Mouse (Mus musculus) forebrain, embryonic 11.5 days (tissue): Measurements from ENCODE around the gene Fam149a. TPM values are rescaled to one million over a fixed set of nuclear protein-coding genes. Genes with fewer than 3 reads are reported as not detected.
"Not testable (repeated sequence)": the region's sequence is repeated elsewhere in the genome, so short reads cannot be mapped to it uniquely, and the experiment has no call there.

Source experiments
- ATAC-seq: fragments of 200-750 bp; cut with Nextera tagmentation; replicated peaks from 2 replicates; pipeline ENCODE4 v1.8.0; 2017; ENCODE audit warnings: moderate TSS enrichment; ENCODE audit not compliant: low FRiP score
- DNase-seq: peaks from one replicate; pipeline ENCODE4 v3.0.0-alpha.2; 2017; ENCODE audit warnings: low spot score
- H3K27ac ChIP-seq: fragments of 300-500 bp; sonication (generic); 2 replicates; pipeline ENCODE4 v1.5.1; 2014; ENCODE audit warnings: low read depth, low read length
- H3K27me3 ChIP-seq: fragments of 300-500 bp; sonication (generic); 2 replicates; pipeline ENCODE4 v1.6.1; 2014; ENCODE audit warnings: mild to moderate bottlenecking, low read length, mixed read lengths; ENCODE audit not compliant: control insufficient read depth, insufficient read depth
- H3K36me3 ChIP-seq: fragments of 300-500 bp; sonication (generic); 2 replicates; pipeline ENCODE4 v1.6.1; 2014; ENCODE audit warnings: mild to moderate bottlenecking, low read length, moderate library complexity, mixed read lengths; ENCODE audit not compliant: control insufficient read depth, insufficient read depth
- H3K4me1 ChIP-seq: fragments of 300-500 bp; sonication (generic); replicated peaks from 2 replicates; pipeline ENCODE4 v1.6.1; 2014; ENCODE audit warnings: low read length, mixed read lengths; ENCODE audit not compliant: control insufficient read depth, insufficient read depth
- H3K4me2 ChIP-seq: fragments of 300-500 bp; sonication (generic); 2 replicates; pipeline ENCODE4 v1.6.1; 2014; ENCODE audit warnings: low read depth, mild to moderate bottlenecking, low read length, moderate library complexity, mixed read lengths; ENCODE audit not compliant: severe bottlenecking
- H3K4me3 ChIP-seq: fragments of 300-500 bp; sonication (generic); 2 replicates; pipeline ENCODE4 v1.5.1; 2014; ENCODE audit warnings: low read depth, low read length
- H3K9ac ChIP-seq: fragments of 300-500 bp; sonication (generic); 2 replicates; pipeline ENCODE4 v1.6.1; 2014; ENCODE audit warnings: low read length
- H3K9me3 ChIP-seq: fragments of 300-500 bp; sonication (generic); 2 replicates; pipeline ENCODE4 v1.6.1; 2016; ENCODE audit warnings: low read length, mixed read lengths; ENCODE audit not compliant: control insufficient read depth
- WGBS: fragments of 180-500 bp; shearing (Covaris S2); extraction: QIAGEN DNeasy Blood & Tissue Kit; methylation state at CpG from one replicate; pipeline ENCODE4 v1.1.7; 2014; 5-methylcytosine and 5-hydroxymethylcytosine counted together
- polyA plus RNA-seq: library from polyadenylated mRNA; unstranded; fragments of >200 nt; fragmentation: Nextera tagmentation; extraction: Ambion mirVana; gene quantifications from 2 replicates; pipeline ENCODE4 v1.2.1, GENCODE M21; 2014

Fam149a gene
- polyA plus RNA-seq, 1 experiment from 2014 or later, result 9.5 TPM

DNA sequence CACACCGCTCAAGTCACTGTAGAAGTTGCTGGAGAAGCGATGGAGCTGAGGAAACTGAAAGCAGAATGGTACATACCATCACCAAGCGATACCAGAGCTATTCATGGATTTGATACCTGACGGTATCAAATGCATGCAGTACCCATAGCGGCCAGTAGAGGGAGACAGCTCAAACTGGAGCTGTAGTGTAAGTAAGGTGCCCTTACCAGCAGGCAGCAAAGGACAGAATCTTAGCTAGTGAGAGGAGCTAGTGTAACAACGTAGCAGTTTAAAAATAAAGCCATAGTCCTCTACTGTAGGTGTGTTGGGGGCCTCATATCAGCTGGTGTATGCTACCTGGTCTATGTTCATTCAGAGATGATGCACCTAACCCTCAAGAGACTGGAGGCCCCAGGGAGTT, 37.1 kb downstream of the Fam149a start:
- DNase-seq, result peak; percentile 86
- ATAC-seq, result peak; percentile 67
- WGBS, result 17% methylated on average over 6 of the region's 6 CpGs
- Histone ChIP-seq H3K9ac (no peak overlapping the region), H3K4me1 (no peaks in the 10 kb centered on the region), H3K9me3 (no peaks in the 10 kb centered on the region), H3K4me2 (no peak overlapping the region), H3K27me3 (no peaks in the 10 kb centered on the region), H3K4me3 (no peak overlapping the region), H3K36me3 (no peaks in the 10 kb centered on the region), H3K27ac (no peak overlapping the region)

DNA sequence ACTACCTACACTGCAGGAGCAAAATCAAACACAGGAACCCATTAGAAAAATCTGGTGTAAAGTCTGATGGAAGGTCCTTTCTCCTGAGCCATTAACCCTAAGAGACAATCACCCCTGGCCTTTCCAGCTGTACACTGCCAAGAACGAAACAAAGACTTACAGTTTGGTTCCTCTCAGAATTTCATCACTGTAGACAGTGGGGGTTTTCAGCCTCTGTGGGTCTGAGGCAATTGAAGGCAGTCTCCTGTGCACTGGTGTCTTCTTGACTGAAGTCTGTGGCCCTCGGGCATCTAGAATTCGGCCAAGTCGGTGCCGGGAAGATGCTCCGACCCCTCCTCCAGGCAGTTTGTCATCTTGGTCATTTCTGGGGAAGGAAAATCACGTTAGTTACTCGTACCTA, 37.8 kb downstream of the Fam149a start:
- 89% methylated on average over 8 of the region's 8 CpGs for WGBS
- Histone ChIP-seq H3K27me3 (no peaks in the 10 kb centered on the region), H3K9me3 (no peaks in the 10 kb centered on the region), H3K4me2 (no peak overlapping the region), H3K4me3 (no peak overlapping the region), H3K36me3 (no peaks in the 10 kb centered on the region), H3K4me1 (no peaks in the 10 kb centered on the region), H3K27ac (no peak overlapping the region), H3K9ac (no peak overlapping the region)
- ATAC-seq (no peak), DNase-seq (no peak)

DNA sequence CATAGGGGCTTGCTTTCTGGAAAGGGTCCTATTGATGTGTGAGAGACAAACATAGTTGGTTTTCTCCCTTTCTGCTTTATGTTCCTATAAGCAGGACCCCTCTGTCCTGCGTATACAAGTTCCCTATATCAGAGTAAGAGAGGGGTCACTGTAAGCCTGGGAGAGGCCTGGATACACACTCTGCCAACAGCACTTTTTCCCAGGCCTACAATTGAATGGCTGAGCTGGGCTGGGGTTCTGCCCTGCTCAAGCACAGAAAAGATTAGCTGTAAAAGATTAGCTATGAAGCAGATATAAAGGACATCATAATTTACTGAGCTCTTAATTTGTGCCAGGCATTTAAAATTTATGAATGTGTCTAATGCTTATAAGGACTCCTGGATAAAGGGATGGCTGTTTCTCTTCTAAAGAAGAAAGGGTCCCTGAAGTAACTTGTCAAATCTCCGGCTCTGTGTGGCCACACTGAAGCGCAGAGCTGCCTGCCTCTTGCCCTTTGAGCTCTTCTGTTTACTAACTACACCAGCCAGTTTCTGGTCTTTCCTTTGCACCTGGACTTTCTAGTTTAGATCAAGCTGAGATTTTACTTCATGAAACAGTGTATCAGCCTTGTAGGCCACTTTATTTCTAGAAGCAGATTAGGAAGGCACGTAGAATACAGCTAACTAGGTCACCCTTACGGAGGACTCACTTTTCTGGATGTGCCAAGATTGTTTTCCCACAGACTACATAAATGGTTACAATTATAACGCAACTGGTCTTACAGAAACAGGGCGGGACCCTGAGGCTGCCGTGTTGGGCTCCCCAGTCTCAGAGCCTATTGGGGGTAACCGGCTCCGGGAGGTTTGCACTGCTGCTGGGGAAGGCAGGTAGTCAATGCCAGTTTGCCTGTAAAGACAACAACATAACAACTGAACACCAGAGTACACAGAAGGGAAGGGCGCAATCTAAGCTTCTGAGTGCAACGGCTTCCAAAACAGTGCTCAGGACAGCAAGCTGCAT, 40.2 kb downstream of the Fam149a start:
- Histone ChIP-seq H3K4me3 (no peak overlapping the region), H3K4me2 (no peak overlapping the region), H3K9me3 (no peaks in the 10 kb centered on the region), H3K27me3 (no peaks in the 10 kb centered on the region), H3K4me1 (no peaks in the 10 kb centered on the region), H3K36me3 (no peaks in the 10 kb centered on the region), H3K9ac (no peak overlapping the region), H3K27ac (no peak overlapping the region)
- no peak for ATAC-seq
- no peak for DNase-seq
- WGBS, result 90% methylated on average over 12 of the region's 12 CpGs

DNA sequence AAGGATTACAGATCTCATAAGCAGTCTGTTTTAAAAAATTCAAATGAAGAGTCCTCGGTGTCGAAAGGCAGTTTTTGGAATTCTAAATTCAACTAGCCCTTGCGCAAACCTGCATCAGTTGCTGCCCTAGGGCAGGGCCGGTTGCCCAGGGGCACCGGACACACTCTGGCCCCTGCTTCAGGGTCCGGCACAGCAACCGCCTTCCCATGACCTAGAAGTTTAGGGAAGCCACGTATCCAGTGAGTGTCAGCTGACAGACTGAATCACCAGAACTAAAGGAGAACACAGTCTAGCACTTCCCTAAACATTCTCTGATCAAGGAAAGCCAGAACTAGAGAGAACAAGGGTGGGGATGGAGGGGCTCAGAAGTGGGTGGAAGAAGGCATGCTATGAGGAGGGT, 48.6 kb downstream of the Fam149a start:
- H3K9me3 ChIP-seq, result no peaks in the 10 kb centered on the region
- H3K27ac ChIP-seq, result no peak overlapping the region
- H3K9ac ChIP-seq, result peak overlapping the region; percentile 67
- peak; percentile 48; the same call in 1 of the 2 replicates for ATAC-seq
- peak overlapping the region; percentile 91 for H3K4me2 ChIP-seq
- DNase-seq, result no peak
- peak overlapping the region; percentile 62 for H3K4me3 ChIP-seq
- H3K27me3 ChIP-seq, result peaks cover 2% of the 10 kb centered on the region; the same call in 1 of the 2 replicates
- H3K4me1 ChIP-seq, result no peaks in the 10 kb centered on the region
- WGBS, result 3% methylated on average over 8 of the region's 8 CpGs
- H3K36me3 ChIP-seq, result no peaks in the 10 kb centered on the region

DNA sequence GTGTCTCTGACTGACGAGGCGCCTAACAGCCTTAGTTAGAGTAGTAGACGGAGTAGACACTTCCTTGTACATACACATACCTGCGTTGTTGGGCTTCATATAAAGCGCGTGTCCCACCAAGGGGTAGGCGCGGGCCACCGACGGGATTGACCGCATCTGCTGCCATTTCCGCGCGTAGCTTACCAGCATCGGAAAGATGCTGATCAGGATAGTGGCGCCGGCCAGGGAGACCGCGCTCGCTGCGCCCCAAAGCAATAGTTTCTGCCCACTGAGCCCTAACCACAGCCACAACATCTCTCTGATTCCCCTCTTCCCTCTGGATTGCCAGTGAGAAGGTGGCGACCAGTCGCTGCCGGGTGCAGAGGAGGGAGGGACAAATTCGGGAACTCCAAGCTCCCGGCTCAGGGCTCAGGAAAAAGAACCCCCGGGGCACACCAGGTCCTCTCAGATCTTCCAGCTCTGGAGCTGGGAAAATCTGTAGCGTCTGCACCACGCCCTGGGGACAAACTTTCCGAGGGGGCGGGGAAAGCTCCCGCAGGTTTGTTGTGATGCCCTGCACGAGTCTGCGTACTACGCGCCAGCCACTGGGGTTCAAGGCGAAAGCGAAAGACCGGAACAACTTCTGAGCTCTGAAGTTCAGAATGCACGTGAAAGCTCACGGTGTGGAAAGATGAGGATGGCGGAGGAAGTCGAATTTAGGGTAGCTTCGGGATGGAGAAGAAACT, 49.2 kb downstream of the Fam149a start, which contains the start of gene Cyp4v3:
Gene Cyp4v3, minus strand, starts transcription at position 532 of the 725 bp plus-strand sequence.
- peaks cover 2% of the 10 kb centered on the region; the same call in 1 of the 2 replicates for H3K27me3 ChIP-seq
- no peaks in the 10 kb centered on the region for H3K9me3 ChIP-seq
- H3K9ac ChIP-seq, result peak within 1 kb of the TSS; percentile 67
- no peaks in the 10 kb centered on the region for H3K36me3 ChIP-seq
- DNase-seq (peak; percentile 78), ATAC-seq (peak; percentile 75)
- no peaks in the 10 kb centered on the region for H3K4me1 ChIP-seq
- H3K27ac ChIP-seq, result no peak within 1 kb of the TSS
- H3K4me2 ChIP-seq, result peak within 1 kb of the TSS; percentile 91
- peak within 1 kb of the TSS; percentile 62 for H3K4me3 ChIP-seq
- WGBS, result under 1% methylated on average over 44 of the region's 44 CpGs

DNA sequence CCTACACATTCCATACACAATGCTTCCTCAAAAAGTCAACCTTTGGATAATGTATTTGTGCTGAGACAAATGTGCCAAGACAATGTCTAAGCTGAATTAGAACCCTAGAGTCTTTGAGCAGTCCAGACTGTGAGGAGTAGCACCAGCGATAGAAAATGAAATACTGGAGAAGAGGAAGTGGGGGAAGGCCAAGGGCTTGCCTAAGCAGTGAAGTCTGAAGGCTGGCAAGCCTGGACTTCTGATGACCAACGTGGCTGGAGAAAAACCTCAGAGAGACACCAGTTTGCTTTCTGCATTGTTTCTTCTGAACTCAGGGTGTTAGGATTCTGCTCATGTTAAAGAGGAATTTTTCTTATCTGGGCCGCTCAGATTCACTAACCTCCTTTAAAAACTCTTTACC, 51.2 kb downstream of the Fam149a start:
- WGBS, result 71% methylated on average over 3 of the region's 3 CpGs
- DNase-seq, result no peak
- Histone ChIP-seq H3K9ac (no peak overlapping the region), H3K27me3 (peaks cover 2% of the 10 kb centered on the region; the same call in 1 of the 2 replicates), H3K27ac (no peak overlapping the region), H3K36me3 (no peaks in the 10 kb centered on the region), H3K4me3 (no peak overlapping the region), H3K4me2 (no peak overlapping the region), H3K9me3 (no peaks in the 10 kb centered on the region), H3K4me1 (no peaks in the 10 kb centered on the region)
- no peak for ATAC-seq

DNA sequence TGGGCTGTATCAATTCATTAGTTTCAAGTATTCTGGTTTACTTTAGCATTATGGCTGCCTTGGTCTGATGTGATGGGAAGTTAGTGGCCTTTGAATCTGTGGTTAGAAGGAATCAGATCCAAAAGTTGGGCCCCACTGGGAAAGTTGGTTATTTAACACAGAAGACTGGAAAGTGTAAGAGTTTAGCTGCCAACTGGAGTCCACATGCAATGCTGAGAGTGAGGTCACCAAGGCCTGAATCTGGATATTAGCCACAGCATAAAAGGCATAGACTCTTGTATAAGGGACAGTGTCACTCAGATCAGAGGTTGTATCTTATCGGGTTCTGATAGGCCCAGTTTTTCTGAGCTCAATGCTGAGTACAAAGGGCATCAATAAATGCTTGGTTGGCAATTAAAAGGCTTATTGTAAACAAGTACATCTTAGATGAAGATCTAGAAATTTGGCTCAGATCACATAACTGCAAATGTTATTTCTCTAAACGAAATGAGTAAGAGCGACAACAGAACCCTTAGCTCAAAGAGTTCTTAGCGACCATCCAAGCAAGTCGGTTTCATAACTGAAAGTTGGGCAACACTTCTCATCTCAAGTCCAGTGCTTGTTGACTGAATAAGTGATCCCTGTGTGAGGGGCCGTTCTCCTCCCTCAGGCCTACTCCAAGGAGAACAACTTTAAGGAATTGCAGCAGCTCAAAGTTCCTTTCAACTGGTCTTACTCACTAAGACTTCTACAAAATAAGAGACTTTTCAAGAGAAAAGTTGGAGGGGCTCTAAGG, 52.7 kb downstream of the Fam149a start:
- no peak overlapping the region for H3K9ac ChIP-seq
- no peak overlapping the region for H3K4me2 ChIP-seq
- H3K27me3 ChIP-seq, result peaks cover 2% of the 10 kb centered on the region; the same call in 1 of the 2 replicates
- no peak overlapping the region for H3K27ac ChIP-seq
- 92% methylated on average over 6 of the region's 6 CpGs for WGBS
- H3K9me3 ChIP-seq, result no peaks in the 10 kb centered on the region
- H3K4me3 ChIP-seq, result no peak overlapping the region
- no peak for DNase-seq
- no peaks in the 10 kb centered on the region for H3K4me1 ChIP-seq
- H3K36me3 ChIP-seq, result no peaks in the 10 kb centered on the region
- no peak for ATAC-seq

DNA sequence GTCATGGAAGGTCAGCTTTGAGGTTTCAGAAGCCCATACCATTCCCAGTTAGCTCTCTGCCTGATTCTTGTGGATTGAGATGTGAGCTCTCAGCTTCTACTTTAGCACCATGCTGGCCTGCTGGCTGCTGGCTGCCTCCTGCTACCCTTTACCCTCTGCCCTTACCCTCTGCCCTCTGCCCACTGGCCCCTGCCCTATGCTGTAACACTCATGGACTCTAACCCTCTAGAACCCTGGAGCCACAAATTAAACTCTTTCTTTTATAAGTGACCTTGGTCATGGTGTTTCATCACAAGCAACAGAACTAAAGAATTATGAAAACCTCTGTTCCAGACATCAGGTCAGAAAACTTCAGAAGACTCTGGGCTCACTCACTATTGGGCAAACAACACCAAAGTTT, 55.0 kb downstream of the Fam149a start:
- H3K4me3 ChIP-seq, H3K36me3 ChIP-seq, H3K27ac ChIP-seq, H3K4me2 ChIP-seq, H3K9me3 ChIP-seq, DNase-seq, H3K27me3 ChIP-seq, H3K4me1 ChIP-seq, H3K9ac ChIP-seq, ATAC-seq: not testable (repeated sequence)
